Mouse (Mus musculus): ENCODE results near the gene Plxna1. TPM values are rescaled to one million over a fixed set of nuclear protein-coding genes. Genes with fewer than 3 reads are reported as not detected.

Gene Plxna1
- polyA plus RNA-seq, 1 experiment = 42.8 TPM

GRCm38 (mm10) chr6:89339447-89339846, 23.0 kb downstream of the Plxna1 start:
- Histone ChIP-seq H3K4me3 (ENCODE audit: insufficient read depth, low read length) (no peak overlapping the region), H3K4me1 (ENCODE audit: control insufficient read depth, insufficient read depth, low read length) (peaks cover 12% of the 10 kb centered on the region), H3K27ac (ENCODE audit: insufficient read depth, low read length) (no peak overlapping the region)
- TF ChIP-seq POLR2A (IDR thresholded peaks at IDR 0.05; ENCODE audit: extremely low read depth, insufficient read depth, low read length) = no peak
- TF ChIP-seq CTCF (IDR thresholded peaks at IDR 0.05; ENCODE audit: extremely low read depth, insufficient read depth, low read length) = 0 out of 2 replicates have a peak, but pooled peaks have one; percentile 24

- Histone ChIP-seq H3K27ac (ENCODE audit: insufficient read depth, low read length) (no peak overlapping the region), H3K4me1 (ENCODE audit: control insufficient read depth, insufficient read depth, low read length) (peaks cover 11% of the 10 kb centered on the region), H3K4me3 (ENCODE audit: insufficient read depth, low read length) (no peak overlapping the region)
- TF ChIP-seq POLR2A (IDR thresholded peaks at IDR 0.05; ENCODE audit: extremely low read depth, insufficient read depth, low read length) (no peak), CTCF (IDR thresholded peaks at IDR 0.05; ENCODE audit: extremely low read depth, insufficient read depth, low read length) (no peak)
Observed at GRCm38 (mm10) chr6:89338733-89339132, 23.7 kb downstream of the Plxna1 start.

GRCm38 (mm10) chr6:89337574-89337973, 24.8 kb downstream of the Plxna1 start:
- Histone ChIP-seq H3K27ac (ENCODE audit: insufficient read depth, low read length) (peak overlapping the region; percentile 48; the same call in 1 of the 2 replicates), H3K4me1 (ENCODE audit: control insufficient read depth, insufficient read depth, low read length) (peaks cover 11% of the 10 kb centered on the region), H3K4me3 (ENCODE audit: insufficient read depth, low read length) (no peak overlapping the region)
- TF ChIP-seq CTCF (IDR thresholded peaks at IDR 0.05; ENCODE audit: extremely low read depth, insufficient read depth, low read length) (no peak), POLR2A (IDR thresholded peaks at IDR 0.05; ENCODE audit: extremely low read depth, insufficient read depth, low read length) (no peak)

DNA sequence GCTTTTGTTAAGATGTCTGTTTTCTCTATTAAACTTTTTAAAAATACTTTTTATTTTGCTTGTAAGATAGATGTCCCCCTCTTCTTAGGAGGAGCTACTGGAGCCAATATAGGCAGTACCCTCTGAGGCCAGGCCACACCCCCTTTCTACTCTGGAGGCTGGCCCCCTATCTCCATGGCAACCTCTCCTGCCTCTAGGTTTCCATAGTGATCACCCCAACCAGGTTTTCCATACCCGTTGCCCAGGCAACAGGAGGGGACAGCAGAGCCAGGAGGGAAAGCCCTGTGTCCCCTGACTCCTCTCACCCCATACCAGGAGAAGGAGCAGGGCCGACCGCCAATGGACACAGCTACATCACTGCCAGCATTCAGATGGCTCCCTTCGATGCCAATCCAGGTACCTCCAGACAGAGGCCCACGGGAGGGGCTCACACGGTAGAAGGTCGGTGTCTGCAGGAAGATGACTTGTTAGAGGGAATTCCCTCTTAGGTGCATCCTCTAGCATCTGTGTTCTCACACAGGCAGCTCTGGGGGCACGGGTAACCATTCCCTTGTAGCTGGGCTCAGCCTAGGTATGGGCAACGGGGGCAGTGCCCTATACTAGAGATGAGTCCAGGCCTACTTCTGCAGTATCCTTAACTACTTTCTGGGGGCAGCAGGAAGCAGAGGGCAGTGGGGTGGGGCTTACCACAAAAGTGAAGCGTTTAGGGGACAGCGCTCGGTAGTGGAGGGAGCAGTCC, 28.3 kb downstream of the Plxna1 start:
- no peak overlapping the region for H3K27ac ChIP-seq (ENCODE audit: insufficient read depth, low read length)
- no peak overlapping the region for H3K4me3 ChIP-seq (ENCODE audit: insufficient read depth, low read length)
- peaks cover 8% of the 10 kb centered on the region for H3K4me1 ChIP-seq (ENCODE audit: control insufficient read depth, insufficient read depth, low read length)
- TF ChIP-seq POLR2A (IDR thresholded peaks at IDR 0.05; ENCODE audit: extremely low read depth, insufficient read depth, low read length) = no peak
- TF ChIP-seq CTCF (IDR thresholded peaks at IDR 0.05; ENCODE audit: extremely low read depth, insufficient read depth, low read length) = no peak

DNA sequence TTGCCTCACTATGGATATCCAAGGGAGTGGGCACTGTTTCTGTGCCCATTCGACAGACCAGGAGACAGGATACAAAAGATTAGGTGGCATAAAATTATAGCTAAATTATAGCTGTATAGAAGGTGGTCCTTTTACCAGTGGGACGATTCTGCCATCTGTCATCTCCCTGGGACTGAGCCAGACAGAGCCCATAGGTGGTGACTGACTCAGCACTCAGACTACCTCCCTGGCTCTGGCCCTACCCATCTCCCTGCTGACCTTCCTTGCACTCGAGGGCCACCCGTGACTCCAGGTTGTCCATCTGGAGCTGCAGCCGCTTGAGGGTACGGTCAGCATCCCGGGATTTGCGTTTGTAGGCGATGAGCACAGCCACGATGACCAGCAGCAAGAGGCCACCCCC, 31.5 kb downstream of the Plxna1 start:
- no peak overlapping the region for H3K4me3 ChIP-seq (ENCODE audit: insufficient read depth, low read length)
- TF ChIP-seq CTCF (IDR thresholded peaks at IDR 0.05; ENCODE audit: extremely low read depth, insufficient read depth, low read length) (no peak), POLR2A (IDR thresholded peaks at IDR 0.05; ENCODE audit: extremely low read depth, insufficient read depth, low read length) (no peak)

GRCm38 (mm10) chr6:89328634-89329033, 33.8 kb downstream of the Plxna1 start:
- peaks cover 3% of the 10 kb centered on the region; the same call in 1 of the 2 replicates for H3K4me1 ChIP-seq (ENCODE audit: control insufficient read depth, insufficient read depth, low read length)
- TF ChIP-seq CTCF (IDR thresholded peaks at IDR 0.05; ENCODE audit: extremely low read depth, insufficient read depth, low read length) (no peak), POLR2A (IDR thresholded peaks at IDR 0.05; ENCODE audit: extremely low read depth, insufficient read depth, low read length) (no peak)
- no peak overlapping the region for H3K27ac ChIP-seq (ENCODE audit: insufficient read depth, low read length)
- H3K4me3 ChIP-seq (ENCODE audit: insufficient read depth, low read length) = no peak overlapping the region

More for the DNA sequence above, 31.5 kb downstream of the Plxna1 start:
- no peak overlapping the region for H3K27ac ChIP-seq (ENCODE audit: insufficient read depth, low read length)
- H3K4me1 ChIP-seq (ENCODE audit: control insufficient read depth, insufficient read depth, low read length) = peaks cover 5% of the 10 kb centered on the region

GRCm38 (mm10) chr6:89327746-89328491, 34.5 kb downstream of the Plxna1 start:
- H3K4me1 ChIP-seq (ENCODE audit: control insufficient read depth, insufficient read depth, low read length) = peaks cover 3% of the 10 kb centered on the region; the same call in 1 of the 2 replicates
- TF ChIP-seq POLR2A (IDR thresholded peaks at IDR 0.05; ENCODE audit: extremely low read depth, insufficient read depth, low read length) = no peak
- no peak overlapping the region for H3K4me3 ChIP-seq (ENCODE audit: insufficient read depth, low read length)
- 0 out of 2 replicates have a peak overlapping the region, but pooled peaks have one; percentile 47 for H3K27ac ChIP-seq (ENCODE audit: insufficient read depth, low read length)

GRCm38 (mm10) chr6:89324842-89325241, 37.6 kb downstream of the Plxna1 start:
- TF ChIP-seq CTCF (IDR thresholded peaks at IDR 0.05; ENCODE audit: extremely low read depth, insufficient read depth, low read length) = no peak
- TF ChIP-seq POLR2A (IDR thresholded peaks at IDR 0.05; ENCODE audit: extremely low read depth, insufficient read depth, low read length) = no peak
- H3K4me1 ChIP-seq (ENCODE audit: control insufficient read depth, insufficient read depth, low read length) = peaks cover 3% of the 10 kb centered on the region; the same call in 1 of the 2 replicates
- no peak overlapping the region for H3K27ac ChIP-seq (ENCODE audit: insufficient read depth, low read length)
- no peak overlapping the region for H3K4me3 ChIP-seq (ENCODE audit: insufficient read depth, low read length)

DNA sequence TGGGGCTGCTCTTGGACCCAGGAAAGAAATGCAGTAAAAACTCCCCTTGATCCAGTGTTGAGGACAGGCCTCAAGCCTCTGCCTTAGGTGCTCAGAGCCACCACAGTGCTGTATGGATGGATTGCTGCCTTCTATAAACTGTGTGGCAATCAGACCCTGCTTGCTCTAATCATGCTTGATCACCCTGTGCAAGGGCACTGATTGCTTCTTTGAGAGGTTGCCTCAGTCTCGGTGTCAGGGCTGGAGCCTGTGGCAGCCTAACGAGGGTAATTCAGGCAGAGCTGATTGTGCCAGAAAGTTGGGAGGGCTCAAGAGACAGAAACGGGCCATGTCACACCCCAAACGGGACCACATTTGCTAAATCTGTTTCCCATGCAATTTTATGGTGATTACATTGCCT, 47.2 kb downstream of the Plxna1 start:
- H3K27ac ChIP-seq (ENCODE audit: insufficient read depth, low read length) = no peak overlapping the region
- H3K4me1 ChIP-seq (ENCODE audit: control insufficient read depth, insufficient read depth, low read length) = no peaks in the 10 kb centered on the region
- no peak for TF ChIP-seq CTCF (IDR thresholded peaks at IDR 0.05; ENCODE audit: extremely low read depth, insufficient read depth, low read length)
- no peak for TF ChIP-seq POLR2A (IDR thresholded peaks at IDR 0.05; ENCODE audit: extremely low read depth, insufficient read depth, low read length)
- no peak overlapping the region for H3K4me3 ChIP-seq (ENCODE audit: insufficient read depth, low read length)
